In genomic region chr13:54965256-54965655, GRCm38 (mm10) we compare ENCODE assay signal across 20 mouse cellular contexts. TPM values are rescaled to one million over a fixed set of nuclear protein-coding genes. Genes with fewer than 3 reads are reported as not detected.
DNase-seq lines count a peak whose midpoint lies in the region; ATAC-seq and TF ChIP-seq lines count a peak whose summit lies in the region.
"Had no signal": no experiment of that assay in that cellular context is flagged by ENCODE, and none has a peak within 500 bp of the region (broad histone marks: within the 10 kb centered on the region; RNA-seq: fewer than 3 reads in every experiment).

No protein-coding gene starts in this region.

- 85% methylated on average over 6 of the region's 6 CpGs for WGBS in forebrain, postnatal 0 days
- WGBS in forebrain, embryonic 14.5 days = 89% methylated on average over 6 of the region's 6 CpGs
- WGBS in heart, embryonic 12.5 days = 72% methylated on average over 6 of the region's 6 CpGs

- H3K4me2 ChIP-seq in forebrain, postnatal 0 days (ENCODE audit: low read depth) = no peak overlapping the region
- H3K4me2 ChIP-seq in forebrain, embryonic 14.5 days (ENCODE audit: low read length) = no peak overlapping the region
- no peak overlapping the region for H3K4me2 ChIP-seq in heart, embryonic 12.5 days
- H3K4me2 ChIP-seq: forebrain, embryonic 13.5 days; heart, embryonic 11.5 days; hindbrain, embryonic 14.5 days; kidney, embryonic 15.5 days; limb, embryonic 15.5 days; neural tube, embryonic 12.5 days had no signal

- H3K36me3 ChIP-seq in forebrain, postnatal 0 days (ENCODE audit: insufficient read depth) = no peaks in the 10 kb centered on the region
- no peaks in the 10 kb centered on the region for H3K36me3 ChIP-seq in forebrain, embryonic 14.5 days (ENCODE audit: control insufficient read depth, insufficient read depth, low read length)
- no peaks in the 10 kb centered on the region for H3K36me3 ChIP-seq in heart, embryonic 12.5 days
- H3K36me3 ChIP-seq: kidney, embryonic 15.5 days; limb, embryonic 15.5 days; midbrain, embryonic 10.5 days; neural tube, embryonic 12.5 days had no signal

- H3K4me1 ChIP-seq in forebrain, postnatal 0 days (ENCODE audit: insufficient read depth) = no peaks in the 10 kb centered on the region; the same call in none of the 2 replicates
- peaks cover 10% of the 10 kb centered on the region; the same call in 1 of the 2 replicates for H3K4me1 ChIP-seq in forebrain, embryonic 14.5 days (ENCODE audit: control insufficient read depth, insufficient read depth, low read length)
- H3K4me1 ChIP-seq in heart, embryonic 12.5 days (replicated peaks) = 0 out of 2 replicates have a peak, but pooled peaks cover 2% of the 10 kb centered on the region
- H3K4me1 ChIP-seq: limb, embryonic 15.5 days had no signal

- ATAC-seq in forebrain, postnatal 0 days = no peak
- no peak for ATAC-seq in forebrain, embryonic 14.5 days
- no peak for ATAC-seq in heart, embryonic 12.5 days (ENCODE audit: insufficient number of reproducible peaks, low FRiP score)
- ATAC-seq: forebrain, embryonic 13.5 days; intestine, embryonic 16.5 days had no signal

- TF ChIP-seq CTCF in forebrain, postnatal 0 days (IDR thresholded peaks at IDR 0.05; ENCODE audit: low read depth) = peak; percentile 51
- TF ChIP-seq CTCF in left cerebral cortex, adult 2 months (IDR thresholded peaks at IDR 0.05) = peak; percentile 49

- H3K9ac ChIP-seq in forebrain, postnatal 0 days = no peak overlapping the region
- no peak overlapping the region for H3K9ac ChIP-seq in forebrain, embryonic 14.5 days (ENCODE audit: low read length)
- no peak overlapping the region for H3K9ac ChIP-seq in heart, embryonic 12.5 days
- H3K9ac ChIP-seq: forebrain, embryonic 13.5 days; hindbrain, embryonic 14.5 days; kidney, embryonic 15.5 days; limb, embryonic 15.5 days; neural tube, embryonic 12.5 days had no signal

- H3K4me3 ChIP-seq in forebrain, postnatal 0 days (ENCODE audit: low read depth, low read length) = no peak overlapping the region
- H3K4me3 ChIP-seq in forebrain, embryonic 14.5 days (ENCODE audit: low read depth, low read length) = no peak overlapping the region
- H3K4me3 ChIP-seq in left cerebral cortex, adult 2 months = no peak overlapping the region
- no peak overlapping the region for H3K4me3 ChIP-seq in heart, embryonic 12.5 days
- H3K4me3 ChIP-seq: forebrain, embryonic 13.5 days; kidney, embryonic 15.5 days; limb, embryonic 15.5 days; midbrain, embryonic 10.5 days; neural tube, embryonic 12.5 days had no signal

- H3K27ac ChIP-seq in forebrain, postnatal 0 days (ENCODE audit: low read depth, low read length) = no peak overlapping the region
- no peak overlapping the region for H3K27ac ChIP-seq in forebrain, embryonic 14.5 days (ENCODE audit: low read depth, low read length)
- H3K27ac ChIP-seq in left cerebral cortex, adult 2 months = no peak overlapping the region
- no peak overlapping the region for H3K27ac ChIP-seq in heart, embryonic 12.5 days (ENCODE audit: poor library complexity, severe bottlenecking)
- H3K27ac ChIP-seq: hindbrain, embryonic 14.5 days; kidney, embryonic 15.5 days; limb, embryonic 15.5 days; midbrain, embryonic 10.5 days; neural tube, embryonic 12.5 days had no signal

- intact Hi-C loops in left cerebral cortex, adult 2 months (cut with DNase I) = no loop called here

- H3K27me3 ChIP-seq in forebrain, postnatal 0 days (ENCODE audit: insufficient read depth, low read length) = no peaks in the 10 kb centered on the region
- H3K27me3 ChIP-seq in forebrain, embryonic 14.5 days (replicated peaks; ENCODE audit: control insufficient read depth, insufficient read depth, low read length) = no peaks in the 10 kb centered on the region
- peaks cover 17% of the 10 kb centered on the region for H3K27me3 ChIP-seq in heart, embryonic 12.5 days (replicated peaks)
- H3K27me3 ChIP-seq: neural tube, embryonic 12.5 days had no signal

- DNase-seq in forebrain, postnatal 0 days = no peak
- DNase-seq in forebrain, embryonic 14.5 days (ENCODE audit: low spot score) = no peak
- no peak for DNase-seq in left cerebral cortex, adult 2 months (ENCODE audit: extremely low spot score in 1 of 2, low spot score in 2 of 2)
- no peak for DNase-seq in left cerebral cortex, adult 8-10 months (ENCODE audit: low spot score in 2 of 2)
- DNase-seq in A20 (ENCODE audit: low read depth, low spot score) = peak; percentile 22
- peak; percentile 22 for DNase-seq in NIH3T3 (ENCODE audit: low read depth)
- no peak for DNase-seq in right cerebral cortex, postnatal 25 days
- DNase-seq: adrenal gland, postnatal 25 days; cerebellum, adult 8-10 months; heart, postnatal 14 days; layer of hippocampus, postnatal 36 days had no signal

- no peaks in the 10 kb centered on the region for H3K9me3 ChIP-seq in forebrain, postnatal 0 days (ENCODE audit: low read length)
- no peaks in the 10 kb centered on the region for H3K9me3 ChIP-seq in forebrain, embryonic 14.5 days (replicated peaks; ENCODE audit: control insufficient read depth, low read length)
- H3K9me3 ChIP-seq in heart, embryonic 12.5 days (replicated peaks) = no peaks in the 10 kb centered on the region
- H3K9me3 ChIP-seq: forebrain, embryonic 13.5 days; kidney, embryonic 15.5 days; limb, embryonic 15.5 days; midbrain, embryonic 10.5 days; neural tube, embryonic 12.5 days had no signal

RNA-seq across cellular contexts. Expression of gene Unc5a, which starts 16.0 kb away (rescaled TPM):
- 27.5 and 46.1 TPM in 2 replicates for total RNA-seq in forebrain, postnatal 0 days (2014; rRNA removed)
- 19.8 and 22.5 TPM in 2 replicates for polyA plus RNA-seq in forebrain, postnatal 0 days (2015; fragmentation: Nextera tagmentation; extraction: Ambion mirVana)
- polyA plus RNA-seq in forebrain, embryonic 14.5 days (2014; fragmentation: Nextera tagmentation; extraction: Ambion mirVana) = 12.3 and 16.2 TPM in 2 replicates
- 100 to 1,000 TPM; 110 to 116 TPM for total RNA-seq in left cerebral cortex, adult 2 months (2021)
- total RNA-seq in left cerebral cortex, adult 8-10 months (2022) = 10 to 100 TPM; 86.2 to 95.5 (median 94.0) TPM
- polyA plus RNA-seq in heart, embryonic 12.5 days (2016; fragmentation: Nextera tagmentation; extraction: Ambion mirVana) = 2.9 and 4.3 TPM in 2 replicates

RNA-seq across cellular contexts. Expression of gene Hk3, which starts 55.9 kb away (rescaled TPM):
- 0.76 and 1.4 TPM in 2 replicates for total RNA-seq in forebrain, postnatal 0 days (2014; rRNA removed)
- 0.48 and 0.65 TPM in 2 replicates for polyA plus RNA-seq in forebrain, postnatal 0 days (2015; fragmentation: Nextera tagmentation; extraction: Ambion mirVana)
- polyA plus RNA-seq in forebrain, embryonic 14.5 days (2014; fragmentation: Nextera tagmentation; extraction: Ambion mirVana) = 0.80 and 1.1 TPM in 2 replicates
- 1 to 10 TPM; 1.2 to 1.3 TPM for total RNA-seq in left cerebral cortex, adult 2 months (2021)
- total RNA-seq in left cerebral cortex, adult 8-10 months (2022) = 1 to 10 TPM in 3 of 4 experiments, under 1 TPM in 1; 0.99 to 1.9 (median 1.4) TPM
- polyA plus RNA-seq in heart, embryonic 12.5 days (2016; fragmentation: Nextera tagmentation; extraction: Ambion mirVana) = 0.42 and 0.68 TPM in 2 replicates

Comparison
In these comparisons a context has a peak if more than half of its experiments do, and no peak if none do; other contexts are left out.
1. DNase-seq: peak in A20 (single experiment) and NIH3T3 (single experiment); none in forebrain, postnatal 0 days (single experiment), forebrain, embryonic 14.5 days (single experiment), left cerebral cortex, adult 2 months (0 of 2), left cerebral cortex, adult 8-10 months (0 of 2) and right cerebral cortex, postnatal 25 days (single experiment).